Mouse (Mus musculus) ES-CJ7 (cell line): ENCODE measurements at regions not wholly inside any gene's neighbourhood (a gene's known extent, or its start where the extent isn't known, plus 50 kb on each side); places are given as distances from the start of the nearest gene placed in this dataset.

ENCODE experiments used
- DNase-seq: peaks from one replicate; pipeline ENCODE4 v3.0.0; 2011; ENCODE audit warnings: low read depth, low spot score

DNA sequence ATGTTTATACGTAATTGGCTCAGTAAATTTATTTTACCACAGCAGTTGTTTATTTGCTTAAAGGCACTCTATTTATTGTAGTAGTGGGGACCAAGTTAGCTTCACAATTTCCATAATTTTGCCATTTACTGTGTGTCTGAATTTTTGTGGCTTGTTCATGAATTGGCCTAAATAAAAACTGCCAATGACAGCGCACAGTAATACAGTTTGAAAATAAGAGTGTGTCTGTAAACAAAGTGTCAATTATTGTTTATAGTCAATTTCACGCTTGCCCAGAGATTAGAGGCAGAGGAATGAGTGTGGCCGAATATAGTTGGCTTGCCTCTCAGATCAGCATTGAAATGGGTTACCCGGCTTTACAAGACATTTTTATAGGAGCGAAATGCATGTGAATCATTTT, 73.0 kb upstream of the Nrsn1 start:
- DNase-seq = no peak

GRCm38 (mm10) chr13:25341826-25342225, 71.5 kb upstream of the Nrsn1 start:
- no peak for DNase-seq

GRCm38 (mm10) chr13:25333803-25334202, 63.5 kb upstream of the Nrsn1 start:
- DNase-seq = peak; percentile 11
